Mouse (Mus musculus): ENCODE measurements around the gene Olfr1193. TPM values are rescaled to one million over a fixed set of nuclear protein-coding genes. Genes with fewer than 3 reads are reported as not detected.
"Not testable (repeated sequence)": the region's sequence is repeated elsewhere in the genome, so short reads cannot be mapped to it uniquely, and the experiment has no call there.

The Olfr1193 gene
- not detected in 2 replicates for polyA plus RNA-seq (2012; rRNA removed)

DNA sequence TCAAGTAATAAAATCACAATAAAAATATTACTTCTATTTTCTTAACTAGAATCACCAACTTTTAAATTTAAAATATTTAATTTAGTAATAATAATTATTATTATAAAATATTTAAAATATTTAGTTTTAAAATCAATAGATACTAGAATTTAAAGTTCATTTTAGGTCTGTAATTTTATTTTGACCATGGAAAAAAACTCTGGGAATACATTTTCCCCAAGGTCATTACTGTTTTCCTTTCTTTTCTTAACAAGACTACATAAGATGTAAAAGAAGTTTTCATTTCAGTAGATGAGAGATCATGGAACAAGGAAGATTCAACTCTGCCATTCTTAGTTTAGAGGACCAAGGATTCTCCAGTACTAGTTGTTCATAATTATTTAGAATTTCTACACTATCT is at the start of gene Olfr1193:
Gene Olfr1193 (plus strand): TSS at position 301 of the 400 bp plus-strand sequence.
- not testable (repeated sequence) for DNase-seq (ENCODE audit: low read depth)

DNA sequence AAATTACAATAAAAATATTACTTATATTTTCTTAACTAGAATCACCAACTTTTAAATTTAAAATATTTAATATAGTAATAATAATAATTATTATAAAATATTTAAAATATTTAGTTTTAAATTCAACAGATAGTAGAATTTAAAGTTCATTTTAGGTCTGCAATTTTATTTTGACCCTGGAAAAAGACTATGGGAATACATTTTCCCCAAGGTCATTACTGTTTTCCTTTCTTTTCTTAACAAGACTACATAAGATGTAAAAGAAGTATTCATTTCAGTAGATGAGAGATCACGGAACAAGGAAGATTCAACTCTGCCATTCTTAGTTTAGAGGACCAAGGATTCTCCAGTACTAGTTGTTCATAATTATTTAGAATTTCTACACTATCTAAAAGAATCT is 35.2 kb upstream of the Olfr1193 start, which contains the start of gene Olfr1191-ps1:
Gene Olfr1191-ps1 (plus strand): TSS at position 301 of the 400 bp plus-strand sequence.
- not testable (repeated sequence) for DNase-seq (ENCODE audit: low read depth)

DNA sequence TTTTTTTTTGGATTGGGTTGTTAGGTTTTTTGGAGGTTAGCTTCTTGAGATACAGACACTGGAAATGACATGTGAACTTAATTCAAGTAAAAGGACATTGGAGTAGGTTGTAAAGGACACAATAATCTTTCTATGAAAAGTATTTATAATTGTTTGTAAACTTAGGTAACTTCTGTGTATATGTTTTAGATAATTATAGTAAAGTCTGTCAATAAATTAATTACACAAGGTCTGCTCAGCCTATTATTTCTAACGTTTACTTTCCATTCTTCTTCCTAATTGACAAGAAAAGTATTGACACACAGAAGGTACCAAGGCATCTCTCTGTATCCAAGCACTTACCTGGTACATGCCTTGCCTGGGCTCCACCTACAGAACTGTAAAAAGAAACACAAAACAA is 27.2 kb upstream of the Olfr1193 start, which contains the start of gene Olfr1192-ps1:
Gene Olfr1192-ps1 (plus strand): TSS at position 301 of the 400 bp plus-strand sequence.
- no peak for TF ChIP-seq CTCF (IDR thresholded peaks at IDR 0.05; ENCODE audit: borderline replicate concordance, extremely low read depth, insufficient read depth, insufficient read length)
- no peak for TF ChIP-seq POLR2A (IDR thresholded peaks at IDR 0.05; ENCODE audit: borderline replicate concordance, extremely low read depth, insufficient read depth, insufficient read length, poor library complexity, severe bottlenecking)
- no peak for DNase-seq (ENCODE audit: low read depth)

DNA sequence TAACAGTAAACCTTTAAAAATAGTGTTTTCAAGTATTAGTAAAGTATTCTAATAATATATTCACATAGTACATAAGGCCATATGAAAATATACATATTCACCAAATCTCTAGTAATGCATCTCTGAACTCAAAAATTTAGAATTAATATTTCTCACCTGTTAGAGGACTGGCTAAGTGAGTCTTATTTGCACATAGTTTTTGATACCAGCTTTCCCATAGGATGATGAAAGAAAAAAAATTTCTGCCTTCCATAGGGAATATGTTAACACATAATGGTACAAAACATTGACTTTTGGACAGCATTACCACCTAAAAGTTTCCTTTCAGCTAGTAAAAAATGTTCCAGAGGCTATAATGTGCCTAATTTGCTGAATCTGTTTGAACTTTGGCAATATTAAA is 13.7 kb downstream of the Olfr1193 start, which contains the start of gene Olfr1195:
Gene Olfr1195 (minus strand): TSS at position 101 of the 400 bp plus-strand sequence.
- no peak for TF ChIP-seq POLR2A (IDR thresholded peaks at IDR 0.05; ENCODE audit: borderline replicate concordance, extremely low read depth, insufficient read depth, insufficient read length, poor library complexity, severe bottlenecking)
- TF ChIP-seq CTCF (IDR thresholded peaks at IDR 0.05; ENCODE audit: borderline replicate concordance, extremely low read depth, insufficient read depth, insufficient read length): no peak
- no peak for DNase-seq (ENCODE audit: low read depth)

DNA sequence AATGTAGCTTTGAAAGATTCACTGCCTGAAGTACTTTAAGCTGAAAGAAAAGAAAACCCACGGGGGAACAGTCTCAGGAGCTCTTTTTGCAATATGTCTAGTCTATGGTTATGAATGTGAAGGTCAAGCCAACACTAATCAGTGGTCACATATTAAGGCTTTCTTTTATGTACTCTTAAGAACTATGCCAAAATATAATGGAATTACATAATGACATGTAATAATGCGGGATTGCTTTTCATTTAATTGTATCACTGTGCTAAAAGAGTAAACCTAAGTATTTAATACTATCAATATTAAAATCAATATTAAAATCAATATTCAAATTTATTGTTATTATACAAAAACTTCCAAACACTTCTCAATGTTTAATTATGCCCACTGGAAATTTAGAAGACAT is 29.1 kb downstream of the Olfr1193 start, which contains the start of gene Olfr1196:
Gene Olfr1196 (minus strand): TSS at position 101 of the 400 bp plus-strand sequence.
- DNase-seq (ENCODE audit: low read depth): no peak
- TF ChIP-seq POLR2A (IDR thresholded peaks at IDR 0.05; ENCODE audit: borderline replicate concordance, extremely low read depth, insufficient read depth, insufficient read length, poor library complexity, severe bottlenecking): no peak
- no peak for TF ChIP-seq CTCF (IDR thresholded peaks at IDR 0.05; ENCODE audit: borderline replicate concordance, extremely low read depth, insufficient read depth, insufficient read length)

Other genes starting within 250 kb of the Olfr1193 start
- not detected in 2 replicates for gene Olfr1181, start 249.5 kb upstream of the Olfr1193 start, polyA plus RNA-seq (2012; rRNA removed)
- gene Gm13757, start 226.5 kb upstream of the Olfr1193 start, polyA plus RNA-seq (2012; rRNA removed): not detected in 2 replicates
- not detected in 2 replicates for gene Olfr1183, start 220.8 kb upstream of the Olfr1193 start, polyA plus RNA-seq (2012; rRNA removed)
- not detected in 2 replicates for gene Olfr1184, start 192.0 kb upstream of the Olfr1193 start, polyA plus RNA-seq (2012; rRNA removed)
- gene Olfr1185-ps1, start 182.3 kb upstream of the Olfr1193 start, polyA plus RNA-seq (2012; rRNA removed): not detected in 2 replicates
- not detected in 2 replicates for gene Olfr1186, start 157.1 kb upstream of the Olfr1193 start, polyA plus RNA-seq (2012; rRNA removed)
- gene Olfr1188, start 118.7 kb upstream of the Olfr1193 start, polyA plus RNA-seq (2012; rRNA removed): not detected in 2 replicates
- not detected in 2 replicates for gene Olfr1189, start 89.2 kb upstream of the Olfr1193 start, polyA plus RNA-seq (2012; rRNA removed)
- not detected in 2 replicates for gene Olfr1191-ps1, start 35.1 kb upstream of the Olfr1193 start, polyA plus RNA-seq (2012; rRNA removed)
- not detected in 2 replicates for gene Olfr1192-ps1, start 27.1 kb upstream of the Olfr1193 start, polyA plus RNA-seq (2012; rRNA removed)
- gene Olfr1195, start 13.6 kb downstream of the Olfr1193 start, polyA plus RNA-seq (2012; rRNA removed): not detected in 2 replicates
- gene Olfr1196, start 29.0 kb downstream of the Olfr1193 start, polyA plus RNA-seq (2012; rRNA removed): not detected in 2 replicates
- gene Olfr1197, start 56.7 kb downstream of the Olfr1193 start, polyA plus RNA-seq (2012; rRNA removed): not detected in 2 replicates
- gene Olfr1198, start 75.7 kb downstream of the Olfr1193 start, polyA plus RNA-seq (2012; rRNA removed): not detected in 2 replicates
- gene Olfr1199, start 84.8 kb downstream of the Olfr1193 start, polyA plus RNA-seq (2012; rRNA removed): not detected in 2 replicates
- not detected in 2 replicates for gene Olfr1200, start 94.9 kb downstream of the Olfr1193 start, polyA plus RNA-seq (2012; rRNA removed)
- gene Olfr1201, start 117.4 kb downstream of the Olfr1193 start, polyA plus RNA-seq (2012; rRNA removed): not detected in 2 replicates
- not detected in 2 replicates for gene Olfr1202, start 138.9 kb downstream of the Olfr1193 start, polyA plus RNA-seq (2012; rRNA removed)
- gene Olfr1205, start 154.1 kb downstream of the Olfr1193 start, polyA plus RNA-seq (2012; rRNA removed): not detected in 2 replicates
- gene Olfr1204, start 173.7 kb downstream of the Olfr1193 start, polyA plus RNA-seq (2012; rRNA removed): not detected in 2 replicates
- gene Olfr1206, start 187.6 kb downstream of the Olfr1193 start, polyA plus RNA-seq (2012; rRNA removed): not detected in 2 replicates
- not detected in 2 replicates for gene Olfr1208, start 226.7 kb downstream of the Olfr1193 start, polyA plus RNA-seq (2012; rRNA removed)
- gene Olfr1209, start 239.5 kb downstream of the Olfr1193 start, polyA plus RNA-seq (2012; rRNA removed): not detected in 2 replicates